Mouse (Mus musculus): ENCODE measurements around the gene Ipcef1.

DNA sequence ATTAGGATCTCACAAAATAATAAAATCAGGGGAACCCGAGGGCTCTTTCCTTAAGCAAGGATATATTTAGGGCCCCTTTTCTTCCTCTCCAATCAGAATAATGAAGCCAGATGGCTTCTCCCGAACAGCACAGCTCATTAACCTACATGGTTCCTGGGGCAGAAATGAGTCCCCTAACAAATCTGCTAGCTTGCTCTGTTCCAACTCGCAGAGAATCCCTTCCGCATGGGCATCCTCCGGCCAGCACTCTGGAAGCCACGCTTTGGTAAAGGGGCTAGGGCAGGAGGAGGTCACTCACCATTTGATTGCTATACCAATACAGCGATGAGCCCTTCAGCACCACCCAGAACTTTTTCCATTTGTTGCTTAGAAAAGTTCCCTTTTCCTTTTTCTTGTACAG is 73.1 kb downstream of the Ipcef1 start:
- no peak for TF ChIP-seq CTCF (conservative IDR thresholded peaks at IDR 0.05; ENCODE audit: low read length)
- TF ChIP-seq NANOG (IDR thresholded peaks at IDR 0.05; ENCODE audit: borderline replicate concordance, low read length) = no peak

Data from E14TG2a.4 (cell line).